Mouse (Mus musculus): ENCODE data around the gene Tradd.

Gene Tradd

DNA sequence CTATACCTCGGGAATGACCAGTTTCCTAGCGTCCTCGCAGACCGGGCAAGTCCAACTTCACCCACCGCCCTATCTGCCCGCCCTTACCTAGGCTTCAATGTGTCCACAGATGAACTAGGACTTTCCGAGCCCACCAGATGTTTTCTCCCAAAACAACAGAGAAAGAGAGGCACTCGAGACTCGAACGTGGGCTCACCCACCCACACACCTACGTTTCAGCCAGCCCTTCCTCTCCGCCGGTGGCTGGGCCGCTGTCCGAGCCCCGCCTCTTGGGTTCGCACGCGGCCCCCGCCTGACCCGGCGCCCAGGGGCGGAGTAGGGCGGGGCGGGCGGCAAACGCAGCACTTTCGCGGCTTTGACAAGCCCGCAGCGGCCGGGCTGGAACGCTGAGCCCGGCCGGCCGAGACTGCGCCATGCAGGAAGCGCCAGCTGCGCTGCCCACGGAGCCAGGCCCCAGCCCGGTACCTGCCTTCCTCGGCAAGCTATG lies 5.1 kb upstream of the Tradd start, which contains the start of gene Hsf4:
Gene Hsf4, plus strand, starts transcription at position 341 of the 487 bp plus-strand sequence.
- peak; percentile 73 for DNase-seq

DNA sequence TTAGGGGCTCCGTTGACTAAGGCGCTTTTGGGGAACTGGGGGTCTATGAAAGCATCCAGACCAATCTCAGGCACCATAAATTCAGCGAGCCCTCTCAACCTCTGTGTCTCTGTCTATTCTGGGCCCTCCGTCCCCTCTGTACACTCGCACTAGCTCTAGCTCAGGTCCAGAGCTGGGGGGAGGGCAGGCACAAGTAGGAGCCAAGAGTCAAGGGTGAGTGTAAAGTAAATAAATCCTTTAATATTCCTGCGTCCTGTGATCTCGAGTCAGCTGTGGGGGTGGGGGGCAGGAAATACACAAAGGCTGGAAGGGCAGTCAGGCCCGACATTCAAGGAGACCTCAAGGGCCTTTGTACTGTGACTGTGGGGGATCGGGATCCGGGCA lies 4.7 kb upstream of the Tradd start:
- DNase-seq, result no peak

DNA sequence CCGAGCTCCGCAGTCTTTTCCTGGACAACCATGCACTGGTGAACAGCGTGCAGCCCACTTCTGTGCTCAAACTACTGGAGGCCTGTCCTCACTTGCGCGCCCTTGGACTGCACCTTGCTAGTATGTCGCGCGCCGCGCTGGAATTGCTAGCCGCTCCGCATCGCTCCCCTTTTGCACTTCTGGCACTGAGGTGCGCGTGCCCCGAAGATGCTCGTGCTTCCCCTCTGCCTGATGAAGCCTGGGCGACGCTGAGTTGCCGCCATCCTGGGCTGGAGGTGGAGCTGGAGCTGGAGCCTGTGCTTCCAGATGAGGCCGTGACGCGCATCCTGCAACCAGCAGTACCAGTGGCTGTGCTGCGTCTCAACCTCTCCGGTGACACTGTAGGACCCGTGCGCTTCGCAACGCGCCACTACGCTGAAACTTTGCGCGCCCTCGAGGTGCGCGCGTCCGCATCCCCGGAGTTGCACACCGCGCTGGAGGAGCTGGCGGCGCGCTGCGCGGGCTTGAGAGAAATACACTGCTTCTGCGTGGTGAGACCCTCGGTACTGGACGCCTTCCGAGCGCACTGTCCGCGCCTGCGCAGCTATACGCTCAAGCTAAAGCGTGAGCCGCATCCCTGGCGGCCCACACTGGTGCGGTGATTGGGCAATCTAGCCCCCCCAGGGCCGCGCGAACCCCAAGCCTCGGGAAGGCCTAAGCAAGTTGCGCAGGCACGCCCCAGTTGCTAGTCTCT lies 4.1 kb upstream of the Tradd start:
- DNase-seq, result peak; percentile 92

DNA sequence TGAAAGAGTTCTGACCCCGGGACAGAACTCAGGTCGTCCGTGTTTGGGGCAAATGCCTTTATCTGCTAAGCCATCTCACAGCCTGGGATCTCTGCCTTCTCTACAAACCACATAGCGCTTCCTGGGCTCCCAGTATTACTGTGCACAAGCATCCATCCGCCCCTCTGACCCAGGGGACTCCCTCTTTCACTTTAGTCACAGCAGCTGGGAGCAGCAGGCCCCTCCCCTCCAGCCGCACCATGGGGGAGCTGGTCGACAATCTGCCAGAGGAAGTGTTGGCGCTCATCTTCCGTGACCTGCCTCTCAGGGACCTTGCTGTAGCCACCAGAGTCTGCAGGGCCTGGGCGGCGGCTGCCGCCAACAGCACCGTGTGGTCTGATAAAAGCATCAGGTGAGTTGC lies 2.4 kb upstream of the Tradd start:
- no peak for DNase-seq

DNA sequence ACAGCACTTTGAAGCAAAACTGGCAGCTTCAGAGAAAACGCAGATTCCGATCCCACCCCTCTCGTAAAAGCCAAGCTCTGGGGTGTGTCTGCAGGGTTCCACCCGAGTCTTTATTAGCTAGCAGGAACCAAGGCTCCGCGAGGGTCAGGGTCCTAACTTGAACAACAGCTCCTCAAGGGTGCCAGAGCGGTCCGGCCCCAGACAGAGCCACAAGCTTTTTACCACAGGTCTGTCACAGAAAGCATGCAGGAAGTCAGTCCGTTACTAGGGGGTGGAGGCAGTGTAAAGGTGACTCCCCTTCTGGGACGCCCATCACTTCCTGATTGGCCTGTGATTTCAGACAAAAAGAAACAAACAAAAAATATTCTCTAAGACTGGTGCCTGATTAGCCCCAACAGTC lies 719 bp upstream of the Tradd start:
- DNase-seq, result no peak

DNA sequence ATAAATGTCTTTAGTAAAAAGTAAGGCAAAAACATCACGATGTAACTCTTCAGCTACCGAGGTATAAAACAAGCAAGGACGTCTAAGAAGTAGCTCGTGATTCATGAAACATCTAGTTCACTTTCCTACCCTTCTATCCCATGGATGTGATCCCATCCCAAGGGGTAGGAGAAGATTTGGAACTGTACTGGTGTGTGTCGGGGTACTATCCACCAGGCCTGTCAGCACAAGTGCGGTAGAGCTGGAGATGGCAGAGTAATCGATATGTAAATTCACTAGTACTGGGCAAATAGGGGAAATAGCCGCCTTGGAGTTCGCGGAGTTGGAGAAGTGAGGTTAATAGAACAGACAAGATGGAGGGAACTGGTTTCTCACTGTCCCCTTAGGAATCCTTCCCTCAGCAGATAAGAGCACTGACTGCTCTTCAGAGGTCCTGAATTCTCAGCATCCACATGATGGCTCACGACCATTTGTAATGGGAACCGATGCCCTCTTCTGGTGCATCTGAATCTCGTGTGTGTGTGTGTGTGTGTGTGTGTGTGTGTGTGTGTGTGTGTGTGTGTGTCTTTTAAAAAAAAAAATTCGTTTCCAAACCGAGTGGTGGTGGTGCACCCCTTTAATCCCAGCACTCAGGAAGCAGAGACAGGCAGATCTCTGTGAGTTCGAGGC lies 1.0 kb downstream of the Tradd start:
- no peak for DNase-seq

DNA sequence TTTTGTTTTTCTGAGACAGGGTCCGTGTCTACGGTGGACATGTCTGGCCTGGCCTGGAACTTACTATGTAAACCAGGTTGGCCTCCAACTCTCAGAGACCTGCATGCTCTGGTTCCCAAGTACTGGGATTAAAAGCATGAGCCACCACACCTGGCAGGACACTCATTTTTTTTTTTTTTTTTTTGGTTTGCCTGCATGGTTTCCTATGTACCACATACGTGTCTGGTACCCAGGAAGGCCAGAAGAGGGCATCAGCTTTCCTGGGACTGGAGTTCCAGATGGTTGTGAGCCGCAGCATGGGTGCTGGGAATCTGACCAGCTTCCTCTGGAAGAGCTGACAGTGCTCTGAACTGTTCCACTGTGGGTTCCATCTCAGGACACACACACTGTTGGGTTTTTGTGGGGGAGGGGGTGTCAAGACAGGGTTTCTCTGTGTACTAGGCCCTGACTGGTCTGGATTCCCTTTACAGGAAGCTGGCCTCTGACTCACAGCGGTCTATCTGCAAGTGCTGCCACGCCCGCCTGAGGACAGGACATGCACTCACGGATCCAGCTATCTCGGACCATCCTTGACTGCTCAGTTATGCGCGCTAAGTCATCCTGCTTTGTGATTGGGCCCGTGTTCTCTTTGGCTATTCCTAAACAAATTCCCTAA lies 3.0 kb downstream of the Tradd start:
- DNase-seq, result no peak

DNA sequence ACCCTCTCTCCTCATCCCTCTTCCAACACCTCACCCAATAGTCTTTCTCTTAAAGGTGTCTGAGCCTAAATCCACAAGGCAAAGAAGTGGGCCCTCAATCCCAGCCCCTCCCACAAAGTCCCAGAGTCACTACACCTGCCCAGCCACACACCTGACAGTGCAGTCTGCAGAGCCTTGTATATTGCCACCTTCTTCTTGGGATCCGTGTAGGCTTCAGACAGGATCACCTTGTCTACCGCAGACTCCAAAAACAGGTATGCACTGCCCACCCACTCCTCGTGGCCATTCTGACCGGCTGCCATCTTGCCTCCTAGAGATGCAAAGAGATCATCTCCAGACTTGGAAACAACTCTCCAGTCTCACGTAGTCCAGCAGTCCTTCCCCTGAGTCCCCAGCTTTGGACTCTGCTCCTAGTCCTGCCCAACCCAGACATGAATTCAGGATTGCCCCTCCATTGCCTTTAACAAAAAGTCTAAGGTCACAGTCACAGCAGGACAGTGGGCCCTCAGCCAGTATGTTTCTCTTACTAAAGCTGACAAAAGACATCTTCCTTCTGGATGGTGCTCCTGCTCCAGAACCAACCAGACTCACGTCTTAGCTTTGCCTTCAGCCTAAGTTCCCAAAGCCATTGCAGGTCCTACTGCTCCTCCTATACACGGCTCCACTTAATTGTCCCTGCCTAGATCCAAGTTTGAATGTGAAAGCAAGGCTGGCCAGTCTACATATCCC lies 3.9 kb downstream of the Tradd start:
- DNase-seq, result no peak

DNA sequence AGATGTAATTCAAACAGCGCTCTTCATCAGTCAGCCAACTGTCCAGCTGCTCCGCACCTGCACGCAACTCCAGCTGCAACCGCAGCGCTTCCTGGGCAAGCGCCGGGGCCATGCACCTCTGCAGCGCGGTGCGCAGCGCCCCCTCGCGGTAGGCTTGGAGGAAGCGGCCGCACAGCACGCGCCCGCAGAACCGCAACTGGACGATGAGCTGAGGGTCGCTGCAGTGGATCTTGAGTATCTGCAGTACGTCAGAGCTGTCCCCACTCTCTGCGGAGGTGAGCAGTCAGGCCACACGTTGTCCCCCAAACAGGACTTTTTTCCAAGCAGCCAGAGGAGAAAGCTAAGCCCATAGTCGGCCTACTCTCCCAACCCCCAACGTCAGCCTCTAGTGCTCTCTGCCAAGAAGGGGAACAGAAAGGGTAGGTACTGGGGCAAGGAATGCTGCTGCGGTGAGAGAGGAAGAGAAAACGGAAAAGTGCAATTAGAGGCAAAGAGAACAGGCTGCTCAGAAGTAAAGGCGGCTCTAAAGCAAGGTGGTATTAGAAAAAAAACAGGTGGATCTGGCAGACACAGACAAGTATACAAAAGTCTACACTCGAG lies 4.6 kb downstream of the Tradd start:
- peak; percentile 59 for DNase-seq

DNA sequence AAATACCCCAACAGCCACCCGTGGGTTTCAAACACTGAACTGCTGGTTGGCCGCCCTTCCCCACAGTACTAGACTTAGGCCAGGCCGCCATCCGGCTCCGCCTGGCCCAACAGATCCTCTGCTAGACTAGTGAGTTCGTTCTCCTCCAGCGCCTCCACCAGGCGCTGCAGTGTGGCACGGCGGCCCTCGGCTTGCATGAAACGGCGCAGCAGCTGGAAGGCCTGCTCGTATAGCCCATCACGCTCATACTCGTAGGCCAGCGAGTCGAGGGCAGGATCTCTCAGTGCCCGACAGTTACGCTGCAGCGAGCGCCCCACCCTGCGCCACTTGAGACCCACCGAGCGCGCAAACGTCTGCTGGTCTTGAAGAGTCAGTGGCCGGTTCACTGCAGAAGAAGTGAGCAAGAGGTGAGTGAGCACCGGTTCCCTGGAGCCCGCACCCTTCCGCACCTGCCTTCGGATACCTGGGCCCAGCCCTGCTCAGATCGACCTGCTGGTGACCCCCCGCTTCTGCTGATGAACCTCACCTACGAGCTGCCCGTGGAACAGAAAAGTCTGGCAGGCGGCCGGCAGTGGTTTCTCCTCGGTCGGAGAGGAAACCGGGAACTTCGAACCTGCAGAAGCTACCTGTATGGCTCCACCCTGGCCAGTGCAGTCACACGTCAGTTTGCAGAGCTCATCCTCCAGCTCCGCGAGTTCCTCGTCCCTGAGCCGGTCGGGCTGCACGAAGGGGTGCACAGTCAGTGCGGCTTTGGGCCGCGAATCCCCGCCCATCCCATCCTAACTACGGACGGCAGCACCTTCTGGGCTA lies 5.3 kb downstream of the Tradd start:
- DNase-seq, result no peak

DNA sequence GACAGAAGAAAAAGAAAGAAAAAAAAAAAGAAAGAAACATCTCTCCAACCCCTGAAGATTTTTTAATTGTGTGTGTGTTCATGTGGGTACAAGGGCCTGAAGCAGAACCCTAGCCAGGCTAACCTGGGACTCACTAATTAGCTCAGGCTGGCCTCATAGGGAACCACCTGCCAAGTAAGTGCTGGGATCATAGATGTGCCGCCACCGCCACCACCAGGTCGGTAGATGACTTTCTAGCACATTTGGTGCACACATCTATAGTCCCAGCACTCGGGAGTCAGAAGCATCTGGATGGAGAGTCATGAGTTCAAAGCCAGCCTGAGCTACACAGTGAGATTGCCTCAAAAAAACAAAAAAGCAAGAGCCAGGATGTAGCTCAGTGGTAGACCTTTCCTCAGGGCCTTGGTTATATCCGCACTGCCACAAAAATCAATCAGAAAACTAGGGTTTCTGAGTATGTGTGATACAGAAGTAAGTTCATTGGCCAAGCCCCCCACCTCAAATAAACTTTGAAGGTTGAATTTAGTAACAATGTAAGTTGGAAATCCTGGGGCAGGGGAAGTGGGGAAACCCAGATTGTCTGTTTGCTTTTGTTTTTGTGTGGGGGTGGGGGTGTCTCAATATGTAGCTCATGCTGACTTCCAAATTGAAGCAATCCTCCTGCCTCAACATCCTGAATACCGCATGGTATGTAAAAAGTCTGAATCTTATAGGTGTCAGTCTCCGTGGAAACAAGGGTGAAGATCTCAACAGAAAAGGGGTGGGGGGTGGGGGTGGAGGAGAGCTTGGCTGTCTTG lies 6.9 kb downstream of the Tradd start:
- no peak for DNase-seq

DNA sequence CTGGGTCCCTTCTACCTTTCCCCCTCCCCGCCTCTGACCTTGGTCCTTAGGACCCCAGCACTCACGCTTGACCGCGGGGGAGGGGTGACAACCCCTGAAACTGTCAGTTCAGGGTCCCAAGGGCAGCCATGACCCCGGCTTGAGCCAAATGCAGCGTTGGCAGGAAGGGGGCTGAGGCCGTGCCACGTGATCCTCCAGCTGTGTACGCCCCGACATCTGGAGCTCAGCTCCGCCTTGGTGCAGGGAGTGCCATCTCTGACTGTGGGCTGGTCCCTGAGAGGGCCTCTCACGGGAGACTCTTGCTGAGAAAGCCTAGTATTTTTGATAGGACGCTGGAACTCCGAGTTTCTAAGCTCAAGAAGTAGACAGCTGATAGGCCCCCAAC lies 9.5 kb downstream of the Tradd start, which contains the start of gene B3gnt9:
Gene B3gnt9, minus strand, starts transcription at position 188 of the 385 bp plus-strand sequence.
- DNase-seq, result no peak

DNA sequence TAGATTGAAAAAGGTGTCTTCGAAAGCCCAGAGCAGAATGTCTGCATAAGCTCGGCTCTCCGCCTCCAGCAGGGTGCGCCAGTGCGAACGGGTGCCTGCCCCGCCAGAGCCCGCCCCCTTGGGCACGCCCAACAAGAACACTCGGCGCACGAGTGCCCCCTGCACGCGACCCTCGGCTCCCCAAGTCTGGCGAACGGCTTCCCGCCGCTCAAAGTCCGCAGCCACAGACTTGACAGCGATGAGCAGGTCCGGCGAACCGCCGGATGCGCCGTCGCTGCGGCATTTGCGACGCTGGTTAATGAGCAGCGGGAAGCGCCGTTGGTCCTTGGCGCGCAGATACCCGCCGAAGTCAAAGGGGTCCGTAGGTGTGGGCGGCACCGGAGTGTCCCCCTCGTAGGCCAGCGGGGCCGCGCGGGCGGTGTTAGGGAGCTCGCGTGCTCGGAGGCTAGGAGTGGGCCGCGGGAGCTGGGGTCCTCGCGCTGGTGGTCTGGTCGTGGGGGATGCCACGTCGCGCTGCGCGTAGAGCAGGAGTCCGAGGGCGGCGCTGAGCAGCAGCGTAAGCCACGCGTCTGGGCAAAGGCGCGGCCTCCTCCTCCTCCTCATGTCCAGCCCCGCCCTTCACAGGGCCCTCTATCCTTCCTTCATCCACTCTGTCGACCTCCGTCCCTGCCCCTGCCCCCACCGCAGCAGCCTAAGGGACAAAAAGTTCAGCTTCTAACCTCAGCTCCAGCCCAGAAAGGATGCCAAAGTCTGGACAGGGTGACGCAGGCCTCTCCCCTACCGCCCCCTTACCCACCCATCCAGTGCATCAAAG lies 10.1 kb downstream of the Tradd start:
- DNase-seq, result peak; percentile 90

DNA sequence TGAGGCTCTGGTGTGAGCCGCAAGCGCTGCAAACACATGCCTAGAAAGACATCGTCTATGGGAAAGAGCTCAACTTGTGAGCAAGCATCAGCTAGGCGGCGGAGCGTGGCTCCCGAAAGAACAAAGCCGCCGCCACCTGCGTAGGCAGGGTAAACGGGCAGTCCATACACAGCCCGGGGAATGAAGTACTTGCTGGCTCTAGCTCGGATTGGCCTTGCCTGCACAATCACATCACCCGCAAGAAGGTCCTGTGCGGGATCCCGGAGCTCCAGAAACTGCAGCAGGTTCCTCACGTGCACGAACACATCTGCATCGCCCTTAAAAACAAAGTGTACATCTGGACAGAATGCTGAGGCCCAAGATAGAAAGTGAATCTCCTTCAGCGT lies 10.7 kb downstream of the Tradd start:
- no peak for DNase-seq

DNA sequence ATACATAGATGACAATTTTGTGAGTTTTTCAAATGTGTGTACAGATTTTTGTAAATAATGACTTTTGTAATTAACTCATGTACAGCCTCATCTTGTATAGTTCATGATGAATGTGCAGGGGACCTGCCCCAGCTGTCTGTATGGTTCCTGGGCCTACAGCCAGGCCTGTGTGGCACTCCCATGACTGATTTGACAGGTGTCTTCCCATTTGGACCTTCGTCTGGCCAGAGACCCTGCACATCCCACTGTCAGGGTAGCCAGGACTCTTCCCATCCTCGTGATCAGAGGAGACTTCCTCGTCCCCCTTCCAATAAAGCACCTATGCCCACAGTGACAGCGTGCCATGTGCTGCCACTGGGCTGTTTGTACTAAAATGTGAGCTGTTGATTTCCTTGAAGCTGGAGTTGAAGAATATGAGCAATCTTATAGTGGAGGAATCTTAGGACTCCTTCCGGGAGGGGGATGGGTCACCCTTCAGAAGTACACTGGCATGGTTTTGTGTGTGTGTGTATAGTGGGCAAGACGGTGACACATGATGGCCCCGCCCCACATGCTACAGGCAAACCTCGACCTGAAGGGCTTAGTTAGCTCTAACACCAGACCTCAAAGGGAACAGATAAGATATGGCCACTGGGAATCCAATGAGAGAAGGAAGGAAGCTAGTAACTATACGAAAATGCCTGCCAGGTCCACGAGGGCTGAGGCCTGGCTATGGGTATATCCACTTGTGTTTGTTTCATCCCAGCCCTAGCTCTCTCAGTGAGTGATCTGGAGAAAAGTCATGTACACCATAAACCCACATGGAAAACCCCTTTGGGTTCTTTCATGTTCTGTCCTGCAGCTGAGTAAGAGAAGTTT lies 11.5 kb downstream of the Tradd start:
- DNase-seq, result no peak

DNA sequence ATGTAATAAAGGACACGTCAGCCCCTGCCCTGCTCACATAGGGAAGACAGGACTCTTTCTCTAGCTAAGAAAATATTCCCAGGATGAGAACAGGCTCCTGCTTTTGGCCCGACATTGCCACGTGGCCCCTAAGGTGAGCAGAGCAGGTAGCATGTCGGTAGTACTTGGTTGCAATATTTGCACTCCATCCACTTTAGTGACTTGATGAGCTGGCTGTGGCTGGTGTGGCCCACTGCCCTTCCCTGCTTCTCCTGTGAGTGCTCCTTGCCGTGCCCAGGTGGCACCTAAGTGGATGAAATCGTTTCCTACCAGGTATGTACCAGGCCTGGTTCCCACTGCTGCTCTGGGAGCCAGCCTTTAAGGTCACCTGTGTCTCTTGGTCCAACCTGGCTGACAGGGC lies 12.5 kb downstream of the Tradd start:
- DNase-seq, result no peak

DNA sequence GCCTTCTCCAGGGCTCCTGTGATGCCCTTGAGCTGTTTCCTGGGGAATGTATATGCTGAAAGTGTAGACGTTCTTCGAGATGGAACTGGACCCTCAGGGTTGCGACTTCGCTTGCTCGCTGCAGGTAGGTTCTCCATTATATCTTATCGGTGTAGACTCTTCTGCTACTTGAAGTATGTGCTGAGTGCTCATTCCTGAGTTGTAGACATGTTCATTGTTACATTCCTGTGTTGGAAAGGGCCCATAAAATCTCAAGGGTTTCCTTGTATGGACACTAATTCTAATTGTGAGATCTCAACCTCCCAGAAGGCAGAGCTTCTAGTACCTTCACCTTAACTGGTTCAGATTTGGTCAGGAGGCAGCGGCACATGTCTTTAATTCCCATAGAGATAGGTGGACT lies 23.4 kb downstream of the Tradd start:
- DNase-seq, result no peak

DNA sequence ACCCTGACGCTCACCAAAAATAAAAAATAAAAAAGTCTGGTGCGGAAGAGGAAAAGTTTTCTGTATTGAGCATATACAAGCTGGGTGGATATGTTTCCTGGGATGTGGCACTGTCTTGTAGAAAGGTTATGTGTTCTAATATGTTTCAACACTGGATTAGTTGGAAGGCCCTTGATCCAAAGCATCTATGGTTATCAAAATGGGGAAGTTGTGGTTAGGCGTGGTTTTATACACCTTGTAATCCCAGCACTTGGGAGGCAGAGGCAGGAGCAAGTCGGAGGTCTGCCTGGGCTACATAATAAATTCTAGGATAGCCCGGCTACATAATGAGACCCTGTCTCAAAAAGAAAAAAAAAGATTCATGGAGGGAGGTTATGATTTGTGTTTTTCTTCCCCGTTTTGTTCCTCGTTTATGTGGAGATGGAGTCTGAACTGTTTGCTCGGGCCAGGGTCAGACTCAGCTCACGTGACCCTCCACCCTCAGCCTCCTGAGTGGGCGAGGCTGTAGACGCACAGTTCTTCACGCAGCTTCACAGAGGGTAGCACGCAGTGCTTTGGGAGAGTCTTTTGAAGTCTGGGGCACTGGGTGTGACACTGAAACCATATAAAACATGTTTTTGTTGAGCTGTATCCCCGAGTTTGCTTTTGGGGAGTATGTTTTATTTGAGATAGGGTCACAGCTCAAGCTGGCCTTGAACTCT lies 26.8 kb downstream of the Tradd start:
- DNase-seq, result no peak

DNA sequence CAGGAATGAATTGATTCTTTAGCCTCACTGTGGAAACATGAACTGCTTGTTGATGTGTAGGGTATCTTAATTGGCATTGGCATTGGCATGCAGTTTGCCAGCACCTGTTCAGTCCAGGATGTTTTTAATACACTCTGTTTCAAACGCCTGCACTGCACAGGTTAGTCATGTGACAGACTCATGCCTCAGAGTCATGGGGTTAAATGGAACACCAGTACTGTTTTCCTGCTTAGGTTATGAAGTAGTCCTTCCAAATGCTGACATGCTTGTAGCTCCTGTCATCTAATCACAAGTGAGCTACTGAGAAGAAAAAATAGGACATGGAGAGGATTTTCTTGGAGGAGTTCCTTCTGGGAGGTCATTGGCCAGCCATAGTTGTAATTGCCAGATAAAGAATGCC lies 29.2 kb downstream of the Tradd start:
- DNase-seq, result no peak
